Mouse (Mus musculus): ENCODE measurements around the gene Gm5737. TPM values are rescaled to one million over a fixed set of nuclear protein-coding genes. Genes with fewer than 3 reads are reported as not detected.

Gm5737 gene
- polyA plus RNA-seq, 1 experiment from 2014 or later, result not detected

Other genes starting within 250 kb of the Gm5737 start
- 194 and 221 TPM in 2 replicates for gene Uqcrc2, start 177.2 kb upstream of the Gm5737 start, polyA plus RNA-seq (2015; fragmentation: Nextera tagmentation; extraction: Ambion mirVana)
- 0.33 and 0.39 TPM in 2 replicates for gene Pdzd9, start 142.0 kb upstream of the Gm5737 start, polyA plus RNA-seq (2015; fragmentation: Nextera tagmentation; extraction: Ambion mirVana)
- gene Mosmo, start 134.7 kb upstream of the Gm5737 start, polyA plus RNA-seq (2015; fragmentation: Nextera tagmentation; extraction: Ambion mirVana), result 13.8 and 17.6 TPM in 2 replicates
- 0.39 and 0.42 TPM in 2 replicates for gene Vwa3a, start 73.0 kb upstream of the Gm5737 start, polyA plus RNA-seq (2015; fragmentation: Nextera tagmentation; extraction: Ambion mirVana)
- 29.2 and 34.1 TPM in 2 replicates for gene Eef2k, start 30.5 kb downstream of the Gm5737 start, polyA plus RNA-seq (2015; fragmentation: Nextera tagmentation; extraction: Ambion mirVana)
- 21.4 and 24.7 TPM in 2 replicates for gene Polr3e, start 105.4 kb downstream of the Gm5737 start, polyA plus RNA-seq (2015; fragmentation: Nextera tagmentation; extraction: Ambion mirVana)
- 15.2 and 16.0 TPM in 2 replicates for gene Cdr2, start 169.9 kb downstream of the Gm5737 start, polyA plus RNA-seq (2015; fragmentation: Nextera tagmentation; extraction: Ambion mirVana)
- 0.45 TPM in 1 of 2 replicates, not detected in the other for gene Mfsd13b, start 170.1 kb downstream of the Gm5737 start, polyA plus RNA-seq (2015; fragmentation: Nextera tagmentation; extraction: Ambion mirVana)
- 190 and 205 TPM in 2 replicates for gene Mettl9, start 222.1 kb downstream of the Gm5737 start, polyA plus RNA-seq (2015; fragmentation: Nextera tagmentation; extraction: Ambion mirVana)